ENCODE assay signal across 17 mouse cellular contexts in genomic region chr19:46399886-46400285, GRCm38 (mm10). TPM values are rescaled to one million over a fixed set of nuclear protein-coding genes. Genes with fewer than 3 reads are reported as not detected.
DNase-seq lines count a peak whose midpoint lies in the region; ATAC-seq lines count a peak whose summit lies in the region.
"Had no signal": no experiment of that assay in that cellular context is flagged by ENCODE, and none has a peak within 500 bp of the region (broad histone marks: within the 10 kb centered on the region; RNA-seq: fewer than 3 reads in every experiment).

No protein-coding gene starts in this region.

- peak overlapping the region; percentile 24; the same call in 1 of the 2 replicates for H3K27ac ChIP-seq in embryonic facial prominence, embryonic 13.5 days
- H3K27ac ChIP-seq in embryonic facial prominence, embryonic 10.5 days (replicated peaks), result no peak overlapping the region
- no peak overlapping the region for H3K27ac ChIP-seq in kidney, embryonic 15.5 days
- H3K27ac ChIP-seq: gastrocnemius, adult 2 months; heart, adult 2 months; intestine, embryonic 15.5 days; liver, embryonic 14.5 days; neural tube, embryonic 13.5 days had no signal

- no peaks in the 10 kb centered on the region for H3K9me3 ChIP-seq in embryonic facial prominence, embryonic 13.5 days
- H3K9me3 ChIP-seq in embryonic facial prominence, embryonic 10.5 days, result no peaks in the 10 kb centered on the region
- no peaks in the 10 kb centered on the region for H3K9me3 ChIP-seq in kidney, embryonic 15.5 days (replicated peaks)
- H3K9me3 ChIP-seq: intestine, embryonic 15.5 days; neural tube, embryonic 13.5 days had no signal

- H3K36me3 ChIP-seq in embryonic facial prominence, embryonic 13.5 days, result peaks cover 34% of the 10 kb centered on the region
- peaks cover 46% of the 10 kb centered on the region for H3K36me3 ChIP-seq in embryonic facial prominence, embryonic 10.5 days (replicated peaks)
- H3K36me3 ChIP-seq in kidney, embryonic 15.5 days, result peaks cover 37% of the 10 kb centered on the region

- H3K4me3 ChIP-seq in embryonic facial prominence, embryonic 13.5 days, result no peak overlapping the region
- no peak overlapping the region for H3K4me3 ChIP-seq in embryonic facial prominence, embryonic 10.5 days
- H3K4me3 ChIP-seq in kidney, embryonic 15.5 days (replicated peaks), result no peak overlapping the region
- H3K4me3 ChIP-seq: gastrocnemius, adult 2 months; heart, adult 2 months; intestine, embryonic 15.5 days; neural tube, embryonic 13.5 days had no signal

- peaks cover 32% of the 10 kb centered on the region for H3K4me1 ChIP-seq in embryonic facial prominence, embryonic 13.5 days
- peaks cover 32% of the 10 kb centered on the region for H3K4me1 ChIP-seq in embryonic facial prominence, embryonic 10.5 days
- H3K4me1 ChIP-seq in kidney, embryonic 15.5 days, result peaks cover 48% of the 10 kb centered on the region

- H3K27me3 ChIP-seq in embryonic facial prominence, embryonic 13.5 days, result no peaks in the 10 kb centered on the region
- no peaks in the 10 kb centered on the region for H3K27me3 ChIP-seq in embryonic facial prominence, embryonic 10.5 days (replicated peaks; ENCODE audit: low read depth, poor library complexity, severe bottlenecking)
- no peaks in the 10 kb centered on the region for H3K27me3 ChIP-seq in kidney, embryonic 15.5 days
- H3K27me3 ChIP-seq: intestine, embryonic 15.5 days; neural tube, embryonic 13.5 days had no signal

- 67% methylated on average over 7 of the region's 7 CpGs for WGBS in embryonic facial prominence, embryonic 13.5 days
- 84% methylated on average over 7 of the region's 7 CpGs for WGBS in embryonic facial prominence, embryonic 10.5 days
- 55% methylated on average over 7 of the region's 7 CpGs for WGBS in kidney, embryonic 15.5 days

- no peak for DNase-seq in embryonic facial prominence, embryonic 10.5 days (ENCODE audit: low spot score)
- peak; percentile 59 for DNase-seq in kidney, adult 9 months
- peak; percentile 49 to 67 for DNase-seq in kidney, postnatal 25 days
- DNase-seq in lung, postnatal 14 days, result peak; percentile 27
- DNase-seq in ovary, adult 18-20 months (ENCODE audit: low spot score), result no peak
- DNase-seq in layer of hippocampus, postnatal 36 days, result no peak
- DNase-seq: adrenal gland, adult 8-10 months; cerebellum, adult 11-12 months; gastrocnemius, adult 2 months; heart, adult 2 months; layer of hippocampus, adult 9-11 months had no signal

- H3K9ac ChIP-seq in embryonic facial prominence, embryonic 13.5 days, result peak overlapping the region; percentile 11; the same call in 1 of the 2 replicates
- H3K9ac ChIP-seq in kidney, embryonic 15.5 days, result no peak overlapping the region
- H3K9ac ChIP-seq: intestine, embryonic 15.5 days; liver, embryonic 14.5 days had no signal

- peak overlapping the region; percentile 16; the same call in 1 of the 2 replicates for H3K4me2 ChIP-seq in embryonic facial prominence, embryonic 13.5 days
- no peak overlapping the region for H3K4me2 ChIP-seq in kidney, embryonic 15.5 days
- H3K4me2 ChIP-seq: intestine, embryonic 15.5 days had no signal

- no peak for ATAC-seq in embryonic facial prominence, embryonic 13.5 days (ENCODE audit: insufficient number of reproducible peaks, insufficient read depth, low FRiP score, low TSS enrichment, low read depth)
- no peak for ATAC-seq in kidney, embryonic 15.5 days (replicated peaks; ENCODE audit: low FRiP score)
- ATAC-seq: forebrain, embryonic 14.5 days; intestine, embryonic 15.5 days had no signal

RNA-seq across cellular contexts. Expression of gene Sufu, which starts 3.2 kb away (rescaled TPM):
- polyA plus RNA-seq in embryonic facial prominence, embryonic 13.5 days (2015; fragmentation: Nextera tagmentation; extraction: Ambion mirVana), result 38.5 and 39.3 TPM in 2 replicates
- polyA plus RNA-seq in embryonic facial prominence, embryonic 10.5 days (2016; fragmentation: Nextera tagmentation; extraction: Ambion mirVana), result 50.5 and 53.4 TPM in 2 replicates
- 42.3 and 46.5 TPM in 2 replicates for polyA plus RNA-seq in kidney, embryonic 15.5 days (2015; fragmentation: Nextera tagmentation; extraction: Ambion mirVana)
- 10 to 100 TPM; 18.3 to 22.6 TPM for total RNA-seq in layer of hippocampus, postnatal 36 days (2021)

RNA-seq across cellular contexts. Expression of gene Actr1a, which starts 4.3 kb away (rescaled TPM):
- polyA plus RNA-seq in embryonic facial prominence, embryonic 13.5 days (2015; fragmentation: Nextera tagmentation; extraction: Ambion mirVana), result 139 and 160 TPM in 2 replicates
- 164 and 170 TPM in 2 replicates for polyA plus RNA-seq in embryonic facial prominence, embryonic 10.5 days (2016; fragmentation: Nextera tagmentation; extraction: Ambion mirVana)
- 122 and 136 TPM in 2 replicates for polyA plus RNA-seq in kidney, embryonic 15.5 days (2015; fragmentation: Nextera tagmentation; extraction: Ambion mirVana)
- total RNA-seq in layer of hippocampus, postnatal 36 days (2021), result 100 to 1,000 TPM; 180 to 188 TPM

RNA-seq across cellular contexts. Expression of gene 2310034G01Rik, which starts 49.8 kb away (rescaled TPM):
- polyA plus RNA-seq in embryonic facial prominence, embryonic 13.5 days (2015; fragmentation: Nextera tagmentation; extraction: Ambion mirVana), result 1.5 and 2.3 TPM in 2 replicates
- polyA plus RNA-seq in embryonic facial prominence, embryonic 10.5 days (2016; fragmentation: Nextera tagmentation; extraction: Ambion mirVana), result 1.0 and 1.1 TPM in 2 replicates
- 2.0 and 2.6 TPM in 2 replicates for polyA plus RNA-seq in kidney, embryonic 15.5 days (2015; fragmentation: Nextera tagmentation; extraction: Ambion mirVana)
- 1 to 10 TPM; 1.1 to 1.2 TPM for total RNA-seq in layer of hippocampus, postnatal 36 days (2021)

RNA-seq across cellular contexts. Expression of gene Mfsd13a, which starts 59.0 kb away (rescaled TPM):
- 3.3 and 4.3 TPM in 2 replicates for polyA plus RNA-seq in embryonic facial prominence, embryonic 13.5 days (2015; fragmentation: Nextera tagmentation; extraction: Ambion mirVana)
- polyA plus RNA-seq in embryonic facial prominence, embryonic 10.5 days (2016; fragmentation: Nextera tagmentation; extraction: Ambion mirVana), result 8.0 and 8.4 TPM in 2 replicates
- 12.5 and 15.0 TPM in 2 replicates for polyA plus RNA-seq in kidney, embryonic 15.5 days (2015; fragmentation: Nextera tagmentation; extraction: Ambion mirVana)
- total RNA-seq in layer of hippocampus, postnatal 36 days (2021), result 10 to 100 TPM; 28.2 to 30.3 TPM

Comparison
In these comparisons a context has a peak if more than half of its experiments do, and no peak if none do; other contexts are left out.
1. DNase-seq: peak in kidney, adult 9 months (single experiment), kidney, postnatal 25 days (2 of 2) and lung, postnatal 14 days (single experiment); none in embryonic facial prominence, embryonic 10.5 days (single experiment), ovary, adult 18-20 months (single experiment) and layer of hippocampus, postnatal 36 days (0 of 2).